Mouse (Mus musculus): ENCODE measurements around the gene Layn. TPM values are rescaled to one million over a fixed set of nuclear protein-coding genes. Genes with fewer than 3 reads are reported as not detected.

The Layn gene
- 0.43 to 6.0 TPM in 2 of 3 replicates, not detected in the other for total RNA-seq (2017)

DNA sequence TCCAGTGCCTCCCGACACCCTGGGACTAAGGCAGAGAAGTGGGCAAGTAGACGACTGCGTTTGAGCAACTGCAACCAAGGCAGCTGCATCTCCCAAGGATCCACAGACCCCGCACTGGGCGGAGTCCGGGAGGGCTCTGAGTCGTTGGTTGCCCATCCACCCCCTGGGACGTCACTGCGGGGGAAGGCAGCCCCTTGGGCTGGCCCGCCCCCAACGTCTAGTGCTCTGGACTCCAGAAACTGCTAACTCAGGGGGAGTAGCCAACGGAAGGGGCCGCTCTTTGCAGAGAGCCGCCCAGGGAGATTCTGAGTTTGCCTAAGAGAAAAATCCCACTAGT lies at the start of gene Layn:
TSS of gene Layn (minus strand) at position 116 of the 337 bp plus-strand sequence.
- ATAC-seq (replicated peaks; ENCODE audit: insufficient number of reproducible peaks, low FRiP score, low TSS enrichment, poor library complexity, severe bottlenecking): peak; percentile 67

- ATAC-seq (replicated peaks; ENCODE audit: insufficient number of reproducible peaks, low FRiP score, low TSS enrichment, poor library complexity, severe bottlenecking): no peak
Observed at GRCm38 (mm10) chr9:51114767-51115166, 37.9 kb upstream of the Layn start.

DNA sequence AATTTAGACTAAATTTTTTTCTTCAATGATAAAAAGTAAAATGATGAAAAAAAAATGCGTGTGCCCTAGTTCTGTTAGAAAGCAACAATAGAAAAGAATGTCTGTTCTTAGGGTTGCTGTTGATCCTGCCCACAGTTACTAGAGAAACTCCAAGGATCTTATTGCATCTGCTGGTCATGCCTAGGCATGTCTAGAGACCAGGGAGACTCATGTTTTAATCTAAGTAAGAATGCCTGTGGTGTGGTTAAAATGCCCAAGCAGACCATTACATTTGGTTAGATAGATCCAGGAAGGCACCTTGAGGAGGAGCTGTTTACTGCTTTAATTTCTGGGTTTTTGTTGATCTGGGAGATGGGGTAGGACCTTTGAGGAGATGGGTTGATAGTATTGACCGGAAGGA lies 28.9 kb upstream of the Layn start:
- ATAC-seq (replicated peaks; ENCODE audit: insufficient number of reproducible peaks, low FRiP score, low TSS enrichment, poor library complexity, severe bottlenecking): no peak

DNA sequence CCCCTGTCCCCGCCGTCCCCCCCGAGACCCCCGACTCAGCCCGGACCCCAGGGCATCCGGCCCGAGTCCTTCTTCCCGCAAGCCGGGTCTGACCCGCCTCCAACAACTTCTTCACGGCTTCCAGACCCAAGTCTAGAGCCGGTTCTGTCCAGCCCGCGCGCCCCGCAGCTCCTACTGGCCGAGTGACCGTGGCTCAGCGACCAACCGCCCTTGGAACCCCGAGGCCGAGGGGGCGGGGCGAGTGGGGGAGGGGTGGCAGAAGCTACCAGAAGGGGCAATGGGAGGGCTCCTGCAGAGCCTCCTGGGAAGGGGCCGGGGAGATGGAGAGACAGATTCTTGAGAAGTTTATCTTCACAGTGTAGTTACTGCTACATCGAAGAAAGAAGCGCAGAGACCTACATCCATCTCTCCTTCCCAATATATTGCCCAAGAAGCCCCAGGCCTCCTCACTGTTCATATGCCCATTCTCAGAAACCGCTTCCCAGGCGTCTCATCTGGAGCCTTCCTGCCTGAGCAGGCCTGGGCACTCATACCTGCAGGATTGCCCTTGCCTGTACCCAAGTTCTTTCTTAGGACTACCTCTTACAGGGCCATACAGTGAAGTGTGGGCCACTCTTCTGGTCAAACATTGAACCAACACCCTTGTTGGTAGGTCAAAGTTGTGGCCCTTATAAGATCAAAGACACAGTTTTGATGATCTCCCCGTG lies 27.1 kb upstream of the Layn start:
- ATAC-seq (replicated peaks; ENCODE audit: insufficient number of reproducible peaks, low FRiP score, low TSS enrichment, poor library complexity, severe bottlenecking): no peak

- no peak for ATAC-seq (replicated peaks; ENCODE audit: insufficient number of reproducible peaks, low FRiP score, low TSS enrichment, poor library complexity, severe bottlenecking)
Observed at GRCm38 (mm10) chr9:51102963-51103807, 26.3 kb upstream of the Layn start.

- no peak for ATAC-seq (replicated peaks; ENCODE audit: insufficient number of reproducible peaks, low FRiP score, low TSS enrichment, poor library complexity, severe bottlenecking)
Observed at GRCm38 (mm10) chr9:51101756-51102425, 25.0 kb upstream of the Layn start, which contains the start of gene 4833427G06Rik. Gene 4833427G06Rik, minus strand, starts transcription at chr9:51102078.

DNA sequence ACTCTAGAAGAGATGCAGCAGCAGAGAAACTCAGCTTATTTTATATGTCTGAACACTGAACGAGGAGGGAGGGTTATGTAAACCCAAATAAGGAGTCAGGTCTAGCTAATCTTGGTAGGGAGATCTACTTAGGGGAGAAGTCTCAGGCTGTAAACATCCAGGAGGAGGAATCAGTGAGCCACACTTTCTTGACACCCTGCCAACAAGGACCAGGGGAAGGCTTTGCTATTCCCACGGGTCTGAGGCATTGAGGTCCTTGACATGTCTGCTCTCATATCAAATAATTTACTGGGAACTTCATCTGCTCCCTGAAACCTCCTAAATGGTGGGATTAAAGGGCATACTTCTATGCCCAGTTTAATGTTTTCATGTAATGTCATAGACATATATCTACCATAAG lies 19.4 kb upstream of the Layn start:
- ATAC-seq (replicated peaks; ENCODE audit: insufficient number of reproducible peaks, low FRiP score, low TSS enrichment, poor library complexity, severe bottlenecking): no peak

GRCm38 (mm10) chr9:51093697-51094096 lies 16.8 kb upstream of the Layn start:
- ATAC-seq (replicated peaks; ENCODE audit: insufficient number of reproducible peaks, low FRiP score, low TSS enrichment, poor library complexity, severe bottlenecking): no peak

GRCm38 (mm10) chr9:51081614-51082013 lies 4.7 kb upstream of the Layn start:
- no peak for ATAC-seq (replicated peaks; ENCODE audit: insufficient number of reproducible peaks, low FRiP score, low TSS enrichment, poor library complexity, severe bottlenecking)

DNA sequence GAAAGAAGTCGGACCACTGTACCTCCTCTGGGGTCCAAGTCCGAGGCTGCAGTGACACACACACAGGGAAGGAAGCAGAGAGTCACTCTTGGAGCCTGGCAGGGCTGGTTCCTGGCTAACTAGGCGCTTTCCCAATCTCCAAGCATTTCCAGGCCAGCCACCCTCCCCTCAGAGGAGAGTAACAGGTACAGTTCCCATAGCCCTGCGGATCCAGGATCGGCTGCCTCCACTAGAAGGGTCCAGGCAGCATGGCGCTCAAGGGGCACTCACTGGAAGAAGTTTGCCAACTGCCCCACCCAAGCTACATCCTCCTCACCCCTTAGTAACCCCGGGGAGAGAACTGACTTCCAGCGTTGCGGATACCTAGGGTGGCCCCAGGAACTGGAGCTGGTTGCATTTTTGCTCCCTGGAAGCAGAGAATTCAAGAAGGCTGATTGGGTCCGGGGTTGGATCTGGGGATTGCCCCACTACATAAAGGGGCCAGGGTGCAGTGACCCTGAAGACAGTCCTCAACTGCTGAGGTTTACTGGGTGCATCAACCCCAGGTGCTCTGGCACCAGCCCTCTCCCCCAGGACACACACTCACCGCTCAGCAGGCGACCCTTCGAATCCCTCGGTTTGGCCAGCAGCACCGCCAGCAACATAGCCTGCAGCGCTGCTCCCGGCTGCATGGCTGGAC lies 455 bp downstream of the Layn start:
- ATAC-seq (replicated peaks; ENCODE audit: insufficient number of reproducible peaks, low FRiP score, low TSS enrichment, poor library complexity, severe bottlenecking): 0 out of 2 replicates have a peak, but pooled peaks have one; percentile 15

GRCm38 (mm10) chr9:51075780-51076179 lies 1.1 kb downstream of the Layn start:
- no peak for ATAC-seq (replicated peaks; ENCODE audit: insufficient number of reproducible peaks, low FRiP score, low TSS enrichment, poor library complexity, severe bottlenecking)

DNA sequence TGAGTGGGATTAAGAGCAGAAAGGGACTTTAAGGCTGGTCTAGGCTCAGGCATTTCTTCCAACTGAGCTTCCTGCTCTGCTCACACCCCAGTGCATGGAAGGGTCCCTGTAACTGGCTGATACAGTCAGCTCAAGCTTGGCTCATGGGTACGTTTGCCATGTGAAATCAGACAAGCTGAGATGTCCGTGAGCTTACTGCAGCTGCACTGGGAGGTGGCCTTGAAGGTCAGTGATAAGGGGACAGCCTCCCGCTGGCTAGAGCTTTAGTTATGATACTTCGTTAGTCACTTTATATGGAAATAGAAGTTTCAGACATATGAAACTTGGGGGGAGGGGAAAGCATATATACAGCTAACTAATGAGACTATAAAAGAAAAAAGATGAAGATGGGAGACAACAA lies 6.1 kb downstream of the Layn start:
- no peak for ATAC-seq (replicated peaks; ENCODE audit: insufficient number of reproducible peaks, low FRiP score, low TSS enrichment, poor library complexity, severe bottlenecking)

DNA sequence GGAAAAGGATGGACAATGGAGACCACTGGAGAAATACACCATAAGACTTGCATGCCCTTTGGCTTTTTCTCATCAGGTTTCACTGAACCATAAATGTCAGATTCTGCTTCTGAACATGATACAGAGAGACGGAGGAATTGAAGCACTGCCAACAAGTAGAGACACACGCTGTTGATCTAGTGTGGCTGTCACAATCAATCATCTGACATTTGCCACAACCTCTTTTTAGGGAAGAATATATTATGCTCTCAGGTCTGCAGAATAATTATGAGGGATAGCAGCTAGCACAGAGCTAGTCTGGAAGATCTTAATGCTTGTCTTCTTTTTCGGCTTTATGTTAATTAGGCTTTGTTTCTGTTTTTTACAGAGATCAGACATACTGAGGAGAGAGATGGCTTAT lies 8.7 kb downstream of the Layn start:
- ATAC-seq (replicated peaks; ENCODE audit: insufficient number of reproducible peaks, low FRiP score, low TSS enrichment, poor library complexity, severe bottlenecking): no peak

- ATAC-seq (replicated peaks; ENCODE audit: insufficient number of reproducible peaks, low FRiP score, low TSS enrichment, poor library complexity, severe bottlenecking): no peak
Observed at GRCm38 (mm10) chr9:51060601-51061000, 16.3 kb downstream of the Layn start, which contains the start of gene Btg4. Gene Btg4, plus strand, starts transcription at chr9:51060901.

GRCm38 (mm10) chr9:51058951-51059521 lies 17.9 kb downstream of the Layn start:
- no peak for ATAC-seq (replicated peaks; ENCODE audit: insufficient number of reproducible peaks, low FRiP score, low TSS enrichment, poor library complexity, severe bottlenecking)

- ATAC-seq (replicated peaks; ENCODE audit: insufficient number of reproducible peaks, low FRiP score, low TSS enrichment, poor library complexity, severe bottlenecking): no peak
Observed at GRCm38 (mm10) chr9:51056360-51057324, 20.3 kb downstream of the Layn start.

- peak; percentile 59; the same call in 1 of the 2 replicates for ATAC-seq (replicated peaks; ENCODE audit: insufficient number of reproducible peaks, low FRiP score, low TSS enrichment, poor library complexity, severe bottlenecking)
Observed at GRCm38 (mm10) chr9:51052180-51052579, 24.7 kb downstream of the Layn start.

Measured in monocyte, adult 5-6 weeks (primary cell).